Mouse (Mus musculus) bone marrow macrophage, adult 2 months (primary cell): Measurements from ENCODE around the gene Psma7.

Source experiments
- CTCF ChIP-seq: IDR thresholded peaks from 2 replicates; pipeline ENCODE4 v1.5.1; 2012; ENCODE audit warnings: low read depth, mild to moderate bottlenecking, low read length, moderate library complexity
- POLR2A ChIP-seq: IDR thresholded peaks from 2 replicates; pipeline ENCODE4 v1.6.1; 2012; ENCODE audit warnings: mild to moderate bottlenecking, low read depth, low read length, borderline replicate concordance

DNA sequence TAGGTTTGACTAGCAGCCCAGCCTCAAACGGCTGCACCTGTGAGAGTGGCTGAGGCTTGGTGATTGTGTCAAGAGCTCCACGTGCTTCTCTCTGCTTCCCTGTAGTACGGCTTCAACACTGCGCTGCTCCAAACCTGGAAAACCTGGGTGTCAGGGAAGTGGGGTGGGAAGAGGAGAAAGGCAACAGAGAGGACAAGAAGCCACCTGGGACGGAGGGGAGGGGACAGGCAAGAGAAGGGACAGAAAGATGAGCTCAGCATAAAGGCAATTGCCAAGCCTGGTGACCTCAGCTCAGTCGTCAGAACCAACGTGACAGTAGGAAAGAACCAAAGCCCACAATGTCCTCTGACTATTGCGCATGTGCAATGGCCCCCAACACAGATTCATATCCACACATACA is 21.3 kb downstream of the Psma7 start:
- no peak for TF ChIP-seq POLR2A
- no peak for TF ChIP-seq CTCF
